Mouse (Mus musculus) lung, embryonic 15.5 days (tissue): ENCODE data around the gene Cstf1. TPM values are rescaled to one million over a fixed set of nuclear protein-coding genes. Genes with fewer than 3 reads are reported as not detected.

Source experiments
- ATAC-seq: fragments of 200-750 bp; cut with Nextera tagmentation; 2 replicates; pipeline ENCODE4 v1.8.0; 2017; ENCODE audit warnings: moderate number of reproducible peaks, borderline replicate concordance; ENCODE audit not compliant: low FRiP score, low TSS enrichment; ENCODE audit errors: extremely low read depth
- H3K27ac ChIP-seq: fragments of 300-500 bp; sonication (generic); 2 replicates; pipeline ENCODE4 v1.5.1; 2015; ENCODE audit warnings: moderate library complexity, mild to moderate bottlenecking, inconsistent platforms
- H3K27me3 ChIP-seq: fragments of 300-500 bp; sonication (generic); 2 replicates; pipeline ENCODE4 v1.6.1; 2015; ENCODE audit warnings: inconsistent platforms
- H3K36me3 ChIP-seq: fragments of 300-500 bp; sonication (generic); 2 replicates; pipeline ENCODE4 v1.6.1; 2015; ENCODE audit warnings: inconsistent platforms
- H3K4me1 ChIP-seq: fragments of 300-500 bp; sonication (generic); 2 replicates; pipeline ENCODE4 v1.6.1; 2015; ENCODE audit warnings: inconsistent platforms
- H3K4me2 ChIP-seq: fragments of 300-500 bp; sonication (generic); 2 replicates; pipeline ENCODE4 v1.6.1; 2015; ENCODE audit warnings: inconsistent platforms, mild to moderate bottlenecking, moderate library complexity
- H3K4me3 ChIP-seq: fragments of 300-500 bp; sonication (generic); 2 replicates; pipeline ENCODE4 v1.5.1; 2015; ENCODE audit warnings: mild to moderate bottlenecking, inconsistent platforms
- H3K9ac ChIP-seq: fragments of 300-500 bp; sonication (generic); 2 replicates; pipeline ENCODE4 v1.6.1; 2015; ENCODE audit warnings: inconsistent platforms
- H3K9me3 ChIP-seq: fragments of 300-500 bp; sonication (generic); 2 replicates; pipeline ENCODE4 v1.6.1; 2016; ENCODE audit warnings: inconsistent platforms
- WGBS: fragments of 180-500 bp; shearing (Covaris S2); methylation state at CpG from one replicate; pipeline ENCODE4 v1.1.7; 2015; 5-methylcytosine and 5-hydroxymethylcytosine counted together
- polyA plus RNA-seq: library from polyadenylated mRNA; unstranded; fragments of >200 nt; fragmentation: Nextera tagmentation; extraction: Ambion mirVana; gene quantifications from 2 replicates; pipeline ENCODE4 v1.2.1, GENCODE M21; 2015

Gene Cstf1
- 43.2 and 43.4 TPM in 2 replicates for polyA plus RNA-seq

DNA sequence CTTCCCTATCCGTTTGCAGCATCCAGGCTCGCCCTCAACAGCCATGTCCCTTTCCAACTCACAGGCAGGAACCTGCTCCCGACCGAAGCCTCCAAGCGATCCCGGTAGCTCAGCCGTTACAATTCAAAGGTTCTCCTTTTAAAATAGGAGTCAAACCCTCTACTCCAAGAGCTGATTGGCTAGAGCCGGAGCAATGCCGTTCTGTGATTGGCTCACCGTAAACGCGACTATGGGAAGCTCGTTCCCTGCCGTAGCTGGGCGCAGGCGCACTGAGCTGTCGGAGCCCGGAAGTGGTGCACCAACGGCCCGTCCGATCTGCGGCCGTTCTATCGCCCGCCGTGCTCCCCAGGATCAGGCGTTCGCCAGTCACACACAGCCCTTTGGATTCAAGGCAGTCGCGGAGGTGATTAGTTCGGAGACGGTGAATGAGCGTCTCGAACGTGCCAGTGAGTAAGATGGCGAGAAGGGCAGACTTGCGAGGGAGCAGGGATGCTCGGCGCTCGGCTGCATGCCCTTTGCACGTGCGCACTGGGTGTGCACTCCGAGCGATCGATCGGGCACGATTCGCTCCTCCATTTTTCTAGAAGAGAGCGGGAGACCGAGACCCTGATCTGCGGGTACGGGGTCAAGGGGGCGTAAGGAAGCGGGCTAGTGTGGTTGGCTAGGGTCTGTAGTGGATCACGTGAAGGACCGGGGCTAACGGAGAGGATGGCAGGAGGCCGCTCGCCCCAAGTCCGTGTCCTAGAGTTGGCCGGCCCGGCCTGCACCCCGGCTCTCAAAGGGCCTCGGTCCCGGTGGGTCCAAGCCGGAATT lies at the start of gene Cstf1, which contains the start of gene Aurka:
Gene Cstf1 (plus strand): TSS at position 271 of the 813 bp plus-strand sequence.
Gene Aurka (minus strand): TSS at position 125 of the 813 bp plus-strand sequence.
- peaks cover 27% of the 10 kb centered on the region for H3K4me1 ChIP-seq
- ATAC-seq, result peak; percentile 98
- H3K9ac ChIP-seq, result peak within 1 kb of the TSS; percentile 83
- H3K9me3 ChIP-seq, result no peaks in the 10 kb centered on the region
- no peaks in the 10 kb centered on the region for H3K27me3 ChIP-seq
- under 1% methylated on average over 66 of the region's 66 CpGs for WGBS
- peak within 1 kb of the TSS; percentile 90 for H3K27ac ChIP-seq
- peak within 1 kb of the TSS; percentile 77 for H3K4me2 ChIP-seq
- peaks cover 48% of the 10 kb centered on the region for H3K36me3 ChIP-seq
- H3K4me3 ChIP-seq, result peak within 1 kb of the TSS; percentile 97

DNA sequence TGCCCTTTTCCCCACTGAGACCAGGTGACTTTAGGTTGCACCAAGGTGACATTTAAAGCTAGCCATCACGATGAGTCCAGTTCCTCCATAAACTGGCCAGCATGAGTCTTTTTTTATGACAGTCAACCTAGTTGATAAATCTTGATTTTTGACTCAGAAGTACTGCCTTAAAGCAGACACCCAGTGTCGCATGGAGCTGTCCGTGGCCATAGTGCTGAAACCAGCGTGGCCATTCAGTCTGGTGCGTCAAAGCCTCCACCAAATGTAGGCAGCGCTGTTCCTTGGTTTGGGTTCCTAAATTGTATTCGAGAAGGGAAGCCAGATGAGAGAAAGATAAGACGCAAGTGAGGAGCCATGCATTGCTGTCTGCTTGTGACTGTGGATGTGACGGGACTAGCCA lies 49.6 kb upstream of the Cstf1 start:
- ATAC-seq, result no peak
- Histone ChIP-seq H3K36me3 (no peaks in the 10 kb centered on the region), H3K9ac (no peak overlapping the region), H3K4me3 (no peak overlapping the region), H3K27ac (no peak overlapping the region), H3K9me3 (no peaks in the 10 kb centered on the region), H3K4me2 (no peak overlapping the region), H3K4me1 (no peaks in the 10 kb centered on the region), H3K27me3 (no peaks in the 10 kb centered on the region)
- WGBS, result 13% methylated on average over 9 of the region's 9 CpGs

DNA sequence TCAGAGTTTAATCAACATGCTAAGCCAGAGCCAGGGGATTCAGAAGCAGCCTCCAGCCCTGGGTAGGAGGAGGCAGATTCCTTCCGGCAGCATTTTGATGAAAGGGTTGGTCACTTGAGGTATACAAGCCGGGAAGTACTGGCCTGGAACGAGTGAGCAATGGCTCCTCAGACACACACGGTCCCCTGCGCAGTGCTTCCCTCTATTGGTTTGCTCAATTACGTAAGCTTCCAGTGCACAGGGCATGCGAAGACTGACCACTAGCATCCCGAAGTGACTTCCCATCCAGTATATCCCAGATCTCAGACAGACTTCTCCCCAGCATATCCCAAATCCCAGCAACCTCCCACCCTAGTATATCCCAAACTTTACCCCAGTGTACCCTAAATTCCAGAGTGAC lies 42.2 kb upstream of the Cstf1 start:
- H3K4me3 ChIP-seq, result no peak overlapping the region
- peaks cover 20% of the 10 kb centered on the region; the same call in 1 of the 2 replicates for H3K27me3 ChIP-seq
- WGBS, result 33% methylated on average over 8 of the region's 8 CpGs
- no peaks in the 10 kb centered on the region for H3K36me3 ChIP-seq
- H3K27ac ChIP-seq, result no peak overlapping the region
- H3K9me3 ChIP-seq, result no peaks in the 10 kb centered on the region
- H3K9ac ChIP-seq, result no peak overlapping the region
- no peaks in the 10 kb centered on the region for H3K4me1 ChIP-seq
- H3K4me2 ChIP-seq, result no peak overlapping the region
- no peak for ATAC-seq

DNA sequence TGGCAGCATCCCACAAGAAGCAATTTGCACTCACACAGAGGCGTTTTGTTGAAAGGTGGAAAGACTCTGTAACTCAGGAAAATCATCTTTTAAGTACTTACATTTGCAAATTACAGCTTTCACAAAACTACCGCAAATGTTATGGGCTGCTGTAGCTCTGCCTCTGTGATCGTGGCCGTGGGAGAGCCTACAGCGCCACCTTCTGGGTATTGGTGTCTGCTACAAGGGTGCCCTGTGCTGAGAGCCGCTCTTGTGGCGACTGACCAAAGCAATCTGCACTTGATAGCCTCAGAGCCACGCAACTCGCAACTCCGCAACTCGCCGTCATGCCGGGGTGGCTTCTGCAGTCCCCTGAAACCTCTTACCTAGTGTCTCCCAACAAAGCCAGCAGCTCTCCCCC lies 41.3 kb upstream of the Cstf1 start:
- H3K4me1 ChIP-seq, result no peaks in the 10 kb centered on the region
- 6% methylated on average over 13 of the region's 13 CpGs for WGBS
- no peak for ATAC-seq
- H3K27ac ChIP-seq, result no peak overlapping the region
- no peak overlapping the region for H3K9ac ChIP-seq
- H3K36me3 ChIP-seq, result no peaks in the 10 kb centered on the region
- H3K4me3 ChIP-seq, result no peak overlapping the region
- no peaks in the 10 kb centered on the region for H3K9me3 ChIP-seq
- H3K4me2 ChIP-seq, result no peak overlapping the region
- peaks cover 20% of the 10 kb centered on the region; the same call in 1 of the 2 replicates for H3K27me3 ChIP-seq

DNA sequence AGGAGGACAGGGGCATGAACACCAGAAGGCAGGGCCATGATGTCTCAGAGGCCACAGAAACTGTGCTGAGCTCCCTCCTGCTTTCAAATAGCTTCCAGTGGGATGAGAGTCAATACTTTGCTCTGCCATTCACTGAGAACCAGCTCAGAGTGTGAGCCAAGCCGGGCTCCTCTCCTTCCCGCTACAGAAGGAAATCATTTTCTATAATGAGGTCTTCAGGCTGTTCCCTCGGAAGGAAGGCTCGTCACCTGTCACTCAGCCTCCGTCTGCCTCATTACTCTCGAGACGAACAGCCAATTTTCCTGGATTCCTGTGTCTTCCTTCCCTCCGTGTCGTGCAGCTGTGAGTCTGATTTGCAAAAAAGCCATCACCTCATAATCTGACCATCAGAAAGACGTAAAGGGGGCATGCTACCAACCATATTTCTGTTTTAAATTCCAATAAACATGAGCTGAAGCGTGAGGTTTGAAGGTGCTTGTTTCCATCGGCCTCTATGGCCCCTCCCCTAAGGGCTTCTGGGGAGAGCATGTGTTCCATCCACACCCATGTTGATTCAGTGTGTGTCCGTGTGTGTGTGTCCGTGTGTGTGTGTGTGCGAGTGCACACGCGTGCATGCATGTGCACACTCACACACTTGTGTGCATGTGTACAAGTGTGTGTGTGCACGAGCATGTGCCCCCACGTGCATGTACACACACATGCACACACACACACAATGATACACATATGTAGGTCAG lies 32.1 kb upstream of the Cstf1 start:
- H3K4me3 ChIP-seq, result no peak overlapping the region
- H3K4me2 ChIP-seq, result no peak overlapping the region
- no peak overlapping the region for H3K27ac ChIP-seq
- H3K4me1 ChIP-seq, result no peaks in the 10 kb centered on the region
- WGBS, result 64% methylated on average over 19 of the region's 19 CpGs
- no peaks in the 10 kb centered on the region for H3K27me3 ChIP-seq
- no peaks in the 10 kb centered on the region for H3K36me3 ChIP-seq
- no peak overlapping the region for H3K9ac ChIP-seq
- ATAC-seq, result no peak
- no peaks in the 10 kb centered on the region for H3K9me3 ChIP-seq

DNA sequence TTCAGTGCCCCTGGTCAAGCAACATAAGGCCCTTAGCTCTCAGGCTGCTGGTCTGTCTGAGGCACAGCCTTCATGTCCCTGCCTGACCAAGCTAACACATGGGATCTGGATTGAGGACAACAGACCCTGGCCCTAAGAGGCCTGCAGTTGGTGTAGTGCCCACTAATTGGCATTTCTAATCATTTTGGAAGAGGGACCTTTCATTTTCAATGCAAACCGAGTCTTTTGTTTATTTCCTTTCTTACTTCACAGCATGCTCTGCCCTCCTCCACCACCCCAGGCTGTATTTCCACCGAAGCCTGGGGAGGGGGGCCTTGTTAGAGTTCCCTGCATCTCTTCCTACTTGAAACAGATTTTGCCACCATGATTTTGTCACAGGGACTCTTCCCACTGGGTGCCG lies 29.5 kb upstream of the Cstf1 start:
- 52% methylated on average over 3 of the region's 3 CpGs for WGBS
- no peaks in the 10 kb centered on the region for H3K27me3 ChIP-seq

DNA sequence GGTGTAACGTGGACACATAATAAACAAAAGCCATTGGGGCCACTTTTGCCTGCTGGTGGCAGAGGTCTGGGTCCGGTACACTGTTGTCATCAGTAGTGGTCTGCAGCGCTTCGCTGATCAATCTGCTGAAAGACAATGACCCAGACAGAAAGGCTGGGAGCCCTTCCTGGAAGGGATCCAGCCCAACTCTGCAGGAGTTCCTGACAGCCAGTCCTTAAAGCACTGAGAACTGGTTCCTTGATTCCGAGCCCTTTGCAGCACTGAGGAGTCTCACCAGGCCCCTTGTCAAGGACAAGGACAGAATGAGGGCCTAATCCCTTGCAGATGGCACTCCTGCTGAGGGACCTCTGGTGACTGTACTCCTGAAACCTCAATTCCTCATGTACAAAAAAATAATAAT lies 28.9 kb upstream of the Cstf1 start:
- 55% methylated on average over 5 of the region's 5 CpGs for WGBS
- no peak overlapping the region for H3K4me3 ChIP-seq
- no peak overlapping the region for H3K27ac ChIP-seq
- H3K36me3 ChIP-seq, result no peaks in the 10 kb centered on the region
- ATAC-seq, result no peak
- H3K9ac ChIP-seq, result no peak overlapping the region
- H3K4me1 ChIP-seq, result peaks cover 17% of the 10 kb centered on the region
- H3K27me3 ChIP-seq, result no peaks in the 10 kb centered on the region
- H3K9me3 ChIP-seq, result no peaks in the 10 kb centered on the region
- no peak overlapping the region for H3K4me2 ChIP-seq

More for the DNA sequence above, 29.5 kb upstream of the Cstf1 start:
- Histone ChIP-seq H3K4me1 (peaks cover 14% of the 10 kb centered on the region), H3K9me3 (no peaks in the 10 kb centered on the region), H3K27ac (no peak overlapping the region), H3K4me2 (no peak overlapping the region), H3K4me3 (no peak overlapping the region), H3K36me3 (no peaks in the 10 kb centered on the region), H3K9ac (no peak overlapping the region)
- ATAC-seq, result no peak

DNA sequence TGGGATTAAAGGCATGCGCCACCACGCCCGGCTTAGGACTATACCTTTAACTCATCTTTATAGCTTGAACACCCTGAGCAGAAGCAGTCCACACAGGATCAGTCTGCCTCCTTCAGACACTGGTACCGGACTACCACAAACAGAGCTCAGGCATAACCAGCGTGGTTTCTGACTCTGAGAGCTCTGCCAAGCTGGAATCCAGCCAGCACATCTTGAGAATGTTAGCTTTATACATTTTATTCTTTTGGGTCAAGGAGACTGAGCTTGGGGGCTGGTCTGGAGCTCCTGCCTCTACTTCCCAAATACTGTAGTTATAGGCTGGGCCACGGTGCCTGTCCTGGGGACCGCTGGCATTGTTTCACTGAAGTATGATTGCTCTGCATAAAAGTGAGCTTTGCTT lies 26.7 kb upstream of the Cstf1 start:
- no peaks in the 10 kb centered on the region for H3K27me3 ChIP-seq
- H3K9me3 ChIP-seq, result no peaks in the 10 kb centered on the region
- H3K4me3 ChIP-seq, result no peak overlapping the region
- no peak overlapping the region for H3K27ac ChIP-seq
- no peaks in the 10 kb centered on the region for H3K36me3 ChIP-seq
- 78% methylated on average over 7 of the region's 7 CpGs for WGBS
- peaks cover 38% of the 10 kb centered on the region for H3K4me1 ChIP-seq
- no peak overlapping the region for H3K4me2 ChIP-seq
- H3K9ac ChIP-seq, result no peak overlapping the region
- ATAC-seq, result no peak

DNA sequence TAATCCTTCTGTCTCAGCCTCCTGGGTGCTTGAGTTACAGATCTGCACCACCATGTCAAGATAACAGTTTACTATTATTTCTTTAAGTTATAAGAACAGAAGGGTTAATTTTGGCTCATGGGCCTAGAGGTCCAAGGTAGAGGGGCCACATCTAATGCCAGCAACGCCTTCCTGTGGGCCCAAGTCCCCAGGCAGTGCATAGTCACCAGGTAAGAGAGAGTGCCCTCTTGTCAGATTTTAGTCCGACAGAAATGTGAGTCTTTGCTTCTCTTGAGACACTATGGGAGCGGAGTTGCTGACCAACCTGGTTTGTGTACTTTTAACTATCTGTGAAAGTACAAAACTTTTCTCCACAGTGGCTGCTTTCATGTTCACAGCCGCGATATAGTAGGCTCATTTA lies 25.8 kb upstream of the Cstf1 start:
- WGBS, result 23% methylated on average over 5 of the region's 5 CpGs

DNA sequence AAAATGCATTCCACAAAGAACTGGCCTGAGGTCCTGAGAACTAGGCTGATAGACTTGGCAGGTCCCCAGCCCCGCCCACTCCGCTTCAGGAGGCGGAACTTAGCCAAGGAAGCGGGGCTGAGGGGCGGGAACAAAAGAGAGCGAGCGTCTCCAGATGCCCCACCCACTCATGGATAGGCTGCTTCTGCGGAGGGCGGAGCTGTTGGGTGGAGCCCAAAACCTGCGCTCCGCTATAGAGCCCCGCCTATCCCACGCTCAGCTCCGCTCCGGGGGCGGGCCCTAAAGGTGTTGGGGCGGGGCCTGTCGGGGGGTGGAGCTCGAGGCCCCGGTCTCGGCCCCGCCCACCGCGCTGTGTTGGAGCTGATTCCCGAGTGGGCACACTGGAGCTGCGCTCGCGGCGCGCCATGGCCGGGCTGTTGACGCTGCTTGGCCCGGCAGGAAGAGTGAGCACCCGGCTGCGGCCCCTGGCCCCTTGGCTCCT lies 25.2 kb upstream of the Cstf1 start, which contains the start of gene Fam210b:
Gene Fam210b (plus strand): TSS at position 308 of the 481 bp plus-strand sequence.
- no peaks in the 10 kb centered on the region for H3K27me3 ChIP-seq
- peak within 1 kb of the TSS; percentile 81 for H3K27ac ChIP-seq
- no peaks in the 10 kb centered on the region for H3K9me3 ChIP-seq
- peak; percentile 95 for ATAC-seq
- 1% methylated on average over 35 of the region's 35 CpGs for WGBS
- H3K4me3 ChIP-seq, result peak within 1 kb of the TSS; percentile 76
- 0 out of 2 replicates have a peak, but pooled peaks cover 4% of the 10 kb centered on the region for H3K36me3 ChIP-seq
- H3K4me2 ChIP-seq, result peak within 1 kb of the TSS; percentile 92
- peaks cover 50% of the 10 kb centered on the region for H3K4me1 ChIP-seq
- peak within 1 kb of the TSS; percentile 80 for H3K9ac ChIP-seq

More for the DNA sequence above, 25.8 kb upstream of the Cstf1 start:
- Histone ChIP-seq H3K4me2 (peak overlapping the region; percentile 92), H3K27ac (peak overlapping the region; percentile 81), H3K4me3 (peak overlapping the region; percentile 18; the same call in 1 of the 2 replicates), H3K9ac (no peak overlapping the region), H3K4me1 (peaks cover 47% of the 10 kb centered on the region), H3K36me3 (0 out of 2 replicates have a peak, but pooled peaks cover under 1% of the 10 kb centered on the region), H3K27me3 (no peaks in the 10 kb centered on the region), H3K9me3 (no peaks in the 10 kb centered on the region)
- ATAC-seq, result no peak; the same call in 1 of the 2 replicates

DNA sequence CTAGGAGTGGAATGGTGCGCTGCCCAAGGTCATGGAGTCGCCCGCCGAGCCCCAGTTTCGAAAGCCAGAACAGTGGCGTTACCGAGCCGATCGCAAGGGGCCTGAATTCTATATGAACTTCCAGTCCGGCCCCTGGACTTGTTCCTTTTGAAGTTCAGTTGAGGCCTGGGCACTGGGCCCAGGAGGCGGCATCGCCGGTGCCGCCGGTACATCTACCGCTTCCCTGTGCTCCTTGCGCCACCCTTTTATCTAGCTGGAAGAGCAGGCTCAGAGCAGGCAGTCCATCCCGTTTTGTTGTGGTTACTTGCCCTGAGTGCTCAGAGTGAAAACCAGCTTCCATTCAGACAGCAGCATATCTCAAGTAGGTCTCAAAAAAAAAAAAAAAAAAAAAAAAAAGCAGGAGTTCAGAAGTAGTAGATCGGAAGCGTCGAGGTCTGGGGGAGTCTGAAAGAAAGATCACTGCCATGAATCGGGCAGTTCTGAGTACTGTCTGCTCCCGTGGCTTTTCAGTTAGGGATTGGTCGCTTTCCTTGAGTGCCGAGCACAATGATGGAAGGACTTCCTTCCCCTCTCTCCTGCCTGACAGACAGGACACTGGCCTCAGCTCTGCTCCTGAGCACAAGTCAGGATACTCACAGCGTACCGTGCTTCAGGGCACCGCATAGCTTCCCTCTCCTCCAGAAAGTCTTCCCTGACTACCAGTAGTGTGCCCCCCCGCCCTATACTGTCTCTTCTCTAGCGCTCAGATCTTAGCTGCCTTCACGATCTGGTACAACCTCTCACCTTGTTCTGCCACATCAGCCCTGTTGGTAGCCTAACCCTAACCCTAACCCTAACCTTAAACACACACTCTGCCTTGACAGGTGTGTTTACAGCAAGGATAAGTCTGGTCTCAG lies 24.2 kb upstream of the Cstf1 start:
- 6% methylated on average over 31 of the region's 31 CpGs for WGBS
- no peak for ATAC-seq
- peak overlapping the region; percentile 92 for H3K4me2 ChIP-seq
- H3K4me1 ChIP-seq, result peaks cover 50% of the 10 kb centered on the region
- H3K9me3 ChIP-seq, result no peaks in the 10 kb centered on the region
- peak overlapping the region; percentile 61 for H3K27ac ChIP-seq
- H3K27me3 ChIP-seq, result no peaks in the 10 kb centered on the region
- 0 out of 2 replicates have a peak, but pooled peaks cover 4% of the 10 kb centered on the region for H3K36me3 ChIP-seq
- peak overlapping the region; percentile 80 for H3K9ac ChIP-seq
- H3K4me3 ChIP-seq, result peak overlapping the region; percentile 76
